Mouse (Mus musculus): ENCODE data around the gene Foxj1.
"Not testable (repeated sequence)": the region's sequence is repeated elsewhere in the genome, so short reads cannot be mapped to it uniquely, and the experiment has no call there.

GRCm38 (mm10) chr11:116360915-116361314 lies 25.7 kb upstream of the Foxj1 start:
- not testable (repeated sequence) for TF ChIP-seq MYOD1 (IDR thresholded peaks at IDR 0.05; ENCODE audit: control insufficient read depth, insufficient read length, low read depth); CTCF (IDR thresholded peaks at IDR 0.05; ENCODE audit: control insufficient read depth, insufficient read depth, insufficient read length); MAX (IDR thresholded peaks at IDR 0.05); FOSL1 (IDR thresholded peaks at IDR 0.05; ENCODE audit: insufficient read depth, low read length, poor library complexity, severe bottlenecking)

All from C2C12 (cell line).